Mouse (Mus musculus): ENCODE data around the gene Gsk3b. TPM values are rescaled to one million over a fixed set of nuclear protein-coding genes. Genes with fewer than 3 reads are reported as not detected.
"Not testable (repeated sequence)": the region's sequence is repeated elsewhere in the genome, so short reads cannot be mapped to it uniquely, and the experiment has no call there.

The Gsk3b gene
- polyA plus RNA-seq, 1 experiment from 2014 or later, result 55.3 TPM

- no peaks in the 10 kb centered on the region for H3K27me3 ChIP-seq
Observed at GRCm38 (mm10) chr16:38205272-38205671, 116.5 kb downstream of the Gsk3b start.

GRCm38 (mm10) chr16:38222491-38222890, 133.7 kb downstream of the Gsk3b start:
- 93% methylated on average over 4 of the region's 5 CpGs for WGBS
- not testable (repeated sequence) for ATAC-seq (ENCODE audit: insufficient number of reproducible peaks, low FRiP score, low TSS enrichment, low read depth); H3K4me3 ChIP-seq; H3K9me3 ChIP-seq; H3K4me2 ChIP-seq; H3K9ac ChIP-seq; H3K27ac ChIP-seq; H3K4me1 ChIP-seq; H3K27me3 ChIP-seq
- peaks cover 34% of the 10 kb centered on the region for H3K36me3 ChIP-seq

More at GRCm38 (mm10) chr16:38205272-38205671, 116.5 kb downstream of the Gsk3b start:
- no peaks in the 10 kb centered on the region for H3K9me3 ChIP-seq
- no peak overlapping the region for H3K4me3 ChIP-seq
- H3K4me1 ChIP-seq, result peaks cover 2% of the 10 kb centered on the region; the same call in 1 of the 2 replicates
- H3K4me2 ChIP-seq, result no peak overlapping the region
- H3K36me3 ChIP-seq, result peaks cover 21% of the 10 kb centered on the region
- H3K9ac ChIP-seq, result no peak overlapping the region
- WGBS, result 70% methylated on average over 7 of the region's 7 CpGs
- no peak for ATAC-seq (ENCODE audit: insufficient number of reproducible peaks, low FRiP score, low TSS enrichment, low read depth)
- H3K27ac ChIP-seq, result no peak overlapping the region

- Histone ChIP-seq H3K9me3 (no peaks in the 10 kb centered on the region), H3K27me3 (no peaks in the 10 kb centered on the region), H3K9ac (no peak overlapping the region), H3K4me2 (no peak overlapping the region), H3K4me1 (no peaks in the 10 kb centered on the region), H3K27ac (no peak overlapping the region), H3K4me3 (no peak overlapping the region), H3K36me3 (peaks cover 22% of the 10 kb centered on the region)
- 66% methylated on average over 4 of the region's 4 CpGs for WGBS
- ATAC-seq (ENCODE audit: insufficient number of reproducible peaks, low FRiP score, low TSS enrichment, low read depth), result no peak
Observed at GRCm38 (mm10) chr16:38236936-38237585, 148.3 kb downstream of the Gsk3b start.

GRCm38 (mm10) chr16:38239729-38240128, 150.9 kb downstream of the Gsk3b start:
- H3K4me1 ChIP-seq, result no peaks in the 10 kb centered on the region
- no peak overlapping the region for H3K4me2 ChIP-seq
- H3K9me3 ChIP-seq, result no peaks in the 10 kb centered on the region
- no peak overlapping the region for H3K4me3 ChIP-seq
- no peak overlapping the region for H3K27ac ChIP-seq
- no peak overlapping the region for H3K9ac ChIP-seq
- WGBS, result 66% methylated on average over 5 of the region's 5 CpGs
- no peaks in the 10 kb centered on the region for H3K27me3 ChIP-seq
- ATAC-seq (ENCODE audit: insufficient number of reproducible peaks, low FRiP score, low TSS enrichment, low read depth), result no peak
- H3K36me3 ChIP-seq, result peaks cover 28% of the 10 kb centered on the region

GRCm38 (mm10) chr16:38240167-38240566, 151.4 kb downstream of the Gsk3b start:
- 94% methylated on average over 10 of the region's 10 CpGs for WGBS
- Histone ChIP-seq H3K4me1 (no peaks in the 10 kb centered on the region), H3K36me3 (peaks cover 29% of the 10 kb centered on the region)

GRCm38 (mm10) chr16:38244111-38244510, 155.3 kb downstream of the Gsk3b start:
- no peak for ATAC-seq (ENCODE audit: insufficient number of reproducible peaks, low FRiP score, low TSS enrichment, low read depth)
- Histone ChIP-seq H3K4me3 (no peak overlapping the region), H3K9me3 (no peaks in the 10 kb centered on the region), H3K36me3 (peaks cover 21% of the 10 kb centered on the region), H3K9ac (no peak overlapping the region), H3K27me3 (no peaks in the 10 kb centered on the region), H3K4me1 (peaks cover 8% of the 10 kb centered on the region), H3K4me2 (no peak overlapping the region), H3K27ac (no peak overlapping the region)
- WGBS, result 89% methylated on average over 6 of the region's 6 CpGs

More at GRCm38 (mm10) chr16:38240167-38240566, 151.4 kb downstream of the Gsk3b start:
- no peak for ATAC-seq (ENCODE audit: insufficient number of reproducible peaks, low FRiP score, low TSS enrichment, low read depth)
- no peaks in the 10 kb centered on the region for H3K9me3 ChIP-seq
- H3K4me3 ChIP-seq, result no peak overlapping the region
- no peak overlapping the region for H3K9ac ChIP-seq
- H3K4me2 ChIP-seq, result no peak overlapping the region
- no peaks in the 10 kb centered on the region for H3K27me3 ChIP-seq
- H3K27ac ChIP-seq, result no peak overlapping the region

GRCm38 (mm10) chr16:38245379-38245778, 156.6 kb downstream of the Gsk3b start:
- WGBS, result 45% methylated on average over 2 of the region's 2 CpGs
- Histone ChIP-seq H3K4me2 (no peak overlapping the region), H3K36me3 (peaks cover 17% of the 10 kb centered on the region), H3K27me3 (no peaks in the 10 kb centered on the region), H3K9me3 (no peaks in the 10 kb centered on the region), H3K4me3 (no peak overlapping the region), H3K27ac (no peak overlapping the region), H3K4me1 (peaks cover 8% of the 10 kb centered on the region), H3K9ac (no peak overlapping the region)
- no peak for ATAC-seq (ENCODE audit: insufficient number of reproducible peaks, low FRiP score, low TSS enrichment, low read depth)

- WGBS, result 61% methylated on average over 5 of the region's 5 CpGs
- Histone ChIP-seq H3K9me3 (no peaks in the 10 kb centered on the region), H3K36me3 (peaks cover 12% of the 10 kb centered on the region), H3K4me3 (no peak overlapping the region), H3K9ac (no peak overlapping the region), H3K27me3 (no peaks in the 10 kb centered on the region), H3K4me1 (peaks cover 8% of the 10 kb centered on the region), H3K4me2 (no peak overlapping the region), H3K27ac (no peak overlapping the region)
- no peak for ATAC-seq (ENCODE audit: insufficient number of reproducible peaks, low FRiP score, low TSS enrichment, low read depth)
Observed at GRCm38 (mm10) chr16:38245849-38246585, 157.2 kb downstream of the Gsk3b start.

- H3K4me3 ChIP-seq, result no peak overlapping the region
- H3K36me3 ChIP-seq, result peaks cover 3% of the 10 kb centered on the region; the same call in 1 of the 2 replicates
- ATAC-seq (ENCODE audit: insufficient number of reproducible peaks, low FRiP score, low TSS enrichment, low read depth), result no peak
- H3K27ac ChIP-seq, result no peak overlapping the region
- H3K9ac ChIP-seq, result no peak overlapping the region
- H3K9me3 ChIP-seq, result no peaks in the 10 kb centered on the region
- 14% methylated on average over 13 of the region's 13 CpGs for WGBS
- no peak overlapping the region for H3K4me2 ChIP-seq
- H3K27me3 ChIP-seq, result no peaks in the 10 kb centered on the region
- H3K4me1 ChIP-seq, result peaks cover 8% of the 10 kb centered on the region
Observed at GRCm38 (mm10) chr16:38248331-38248961, 159.6 kb downstream of the Gsk3b start.

- Histone ChIP-seq H3K27ac (no peak overlapping the region), H3K27me3 (no peaks in the 10 kb centered on the region), H3K4me3 (no peak overlapping the region), H3K4me2 (no peak overlapping the region), H3K9me3 (no peaks in the 10 kb centered on the region), H3K9ac (no peak overlapping the region), H3K4me1 (peaks cover 8% of the 10 kb centered on the region), H3K36me3 (no peaks in the 10 kb centered on the region)
- WGBS, result 89% methylated on average over 6 of the region's 6 CpGs
- ATAC-seq (ENCODE audit: insufficient number of reproducible peaks, low FRiP score, low TSS enrichment, low read depth), result no peak
Observed at GRCm38 (mm10) chr16:38250467-38250866, 161.7 kb downstream of the Gsk3b start.

- WGBS, result 75% methylated on average over 14 of the region's 14 CpGs
- no peaks in the 10 kb centered on the region for H3K27me3 ChIP-seq
- no peaks in the 10 kb centered on the region for H3K9me3 ChIP-seq
- 0 out of 2 replicates have a peak, but pooled peaks cover under 1% of the 10 kb centered on the region for H3K4me1 ChIP-seq
- H3K27ac ChIP-seq, result no peak overlapping the region
- no peak overlapping the region for H3K4me3 ChIP-seq
- no peak overlapping the region for H3K4me2 ChIP-seq
- no peaks in the 10 kb centered on the region for H3K36me3 ChIP-seq
- no peak for ATAC-seq (ENCODE audit: insufficient number of reproducible peaks, low FRiP score, low TSS enrichment, low read depth)
- H3K9ac ChIP-seq, result no peak overlapping the region
Observed at GRCm38 (mm10) chr16:38254001-38254400, 165.2 kb downstream of the Gsk3b start.

GRCm38 (mm10) chr16:38255107-38255506, 166.3 kb downstream of the Gsk3b start:
- 75% methylated on average over 4 of the region's 4 CpGs for WGBS
- Histone ChIP-seq H3K4me1 (no peaks in the 10 kb centered on the region), H3K4me2 (no peak overlapping the region), H3K9me3 (no peaks in the 10 kb centered on the region), H3K9ac (no peak overlapping the region), H3K36me3 (no peaks in the 10 kb centered on the region), H3K4me3 (no peak overlapping the region), H3K27ac (no peak overlapping the region), H3K27me3 (no peaks in the 10 kb centered on the region)
- ATAC-seq (ENCODE audit: insufficient number of reproducible peaks, low FRiP score, low TSS enrichment, low read depth), result no peak

Measured in limb, embryonic 15.5 days (tissue).